Mouse (Mus musculus): ENCODE results near the gene Snx8. TPM values are rescaled to one million over a fixed set of nuclear protein-coding genes. Genes with fewer than 3 reads are reported as not detected.
"Not testable (repeated sequence)": the region's sequence is repeated elsewhere in the genome, so short reads cannot be mapped to it uniquely, and the experiment has no call there.

Gene Snx8
- polyA plus RNA-seq, 1 experiment: 1.0 TPM

- TF ChIP-seq GATA1 (IDR thresholded peaks at IDR 0.05; ENCODE audit: low read length) (no peak), TAL1 (IDR thresholded peaks at IDR 0.05; ENCODE audit: low read length) (no peak)
- peaks cover 10% of the 10 kb centered on the region for H3K4me1 ChIP-seq (ENCODE audit: control insufficient read depth)
These were observed 14.8 kb downstream of the Snx8 start for GRCm38 (mm10) chr5:140374226-140374625.

GRCm38 (mm10) chr5:140373711-140374110 lies 15.4 kb downstream of the Snx8 start:
- no peaks in the 10 kb centered on the region for H3K36me3 ChIP-seq (ENCODE audit: control insufficient read depth)
- H3K4me1 ChIP-seq (ENCODE audit: control insufficient read depth): peaks cover 15% of the 10 kb centered on the region
- H3K4me3 ChIP-seq (replicated peaks): no peak overlapping the region
- no peaks in the 10 kb centered on the region for H3K27me3 ChIP-seq (ENCODE audit: control insufficient read depth)
- no peaks in the 10 kb centered on the region for H3K9me3 ChIP-seq (ENCODE audit: control insufficient read depth, low read length)
- TF ChIP-seq TAL1 (IDR thresholded peaks at IDR 0.05; ENCODE audit: low read length): no peak
- no peak for TF ChIP-seq GATA1 (IDR thresholded peaks at IDR 0.05; ENCODE audit: low read length)

More at GRCm38 (mm10) chr5:140374226-140374625, 14.8 kb downstream of the Snx8 start:
- no peaks in the 10 kb centered on the region for H3K9me3 ChIP-seq (ENCODE audit: control insufficient read depth, low read length)
- no peak overlapping the region for H3K4me3 ChIP-seq (replicated peaks)
- H3K36me3 ChIP-seq (ENCODE audit: control insufficient read depth): no peaks in the 10 kb centered on the region
- H3K27me3 ChIP-seq (ENCODE audit: control insufficient read depth): no peaks in the 10 kb centered on the region

DNA sequence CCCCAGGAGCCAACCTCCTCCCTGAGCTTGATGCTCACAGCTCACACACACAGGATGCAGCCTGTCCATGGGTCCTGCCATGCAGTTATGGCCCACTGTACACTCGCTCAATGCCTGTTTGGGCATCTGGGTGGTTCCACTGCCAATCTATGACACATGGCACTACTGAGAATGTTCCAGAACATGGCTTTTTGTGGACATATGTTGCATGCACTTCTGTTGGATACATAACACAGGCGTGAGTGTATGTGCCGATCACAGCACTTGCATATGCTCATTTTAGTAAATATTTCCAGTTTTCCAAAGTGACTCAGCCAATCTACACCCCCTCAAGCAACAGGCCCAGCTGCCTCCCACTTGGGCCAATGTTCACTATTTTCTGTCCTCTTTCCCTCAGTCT lies 17.4 kb downstream of the Snx8 start:
- H3K4me1 ChIP-seq (ENCODE audit: control insufficient read depth): peaks cover 15% of the 10 kb centered on the region
- H3K9me3 ChIP-seq (ENCODE audit: control insufficient read depth, low read length): no peaks in the 10 kb centered on the region
- no peaks in the 10 kb centered on the region; the same call in 1 of the 2 replicates for H3K36me3 ChIP-seq (ENCODE audit: control insufficient read depth)
- TF ChIP-seq TAL1 (IDR thresholded peaks at IDR 0.05; ENCODE audit: low read length): no peak
- no peak for TF ChIP-seq GATA1 (IDR thresholded peaks at IDR 0.05; ENCODE audit: low read length)
- no peaks in the 10 kb centered on the region for H3K27me3 ChIP-seq (ENCODE audit: control insufficient read depth)
- H3K4me3 ChIP-seq (replicated peaks): no peak overlapping the region

DNA sequence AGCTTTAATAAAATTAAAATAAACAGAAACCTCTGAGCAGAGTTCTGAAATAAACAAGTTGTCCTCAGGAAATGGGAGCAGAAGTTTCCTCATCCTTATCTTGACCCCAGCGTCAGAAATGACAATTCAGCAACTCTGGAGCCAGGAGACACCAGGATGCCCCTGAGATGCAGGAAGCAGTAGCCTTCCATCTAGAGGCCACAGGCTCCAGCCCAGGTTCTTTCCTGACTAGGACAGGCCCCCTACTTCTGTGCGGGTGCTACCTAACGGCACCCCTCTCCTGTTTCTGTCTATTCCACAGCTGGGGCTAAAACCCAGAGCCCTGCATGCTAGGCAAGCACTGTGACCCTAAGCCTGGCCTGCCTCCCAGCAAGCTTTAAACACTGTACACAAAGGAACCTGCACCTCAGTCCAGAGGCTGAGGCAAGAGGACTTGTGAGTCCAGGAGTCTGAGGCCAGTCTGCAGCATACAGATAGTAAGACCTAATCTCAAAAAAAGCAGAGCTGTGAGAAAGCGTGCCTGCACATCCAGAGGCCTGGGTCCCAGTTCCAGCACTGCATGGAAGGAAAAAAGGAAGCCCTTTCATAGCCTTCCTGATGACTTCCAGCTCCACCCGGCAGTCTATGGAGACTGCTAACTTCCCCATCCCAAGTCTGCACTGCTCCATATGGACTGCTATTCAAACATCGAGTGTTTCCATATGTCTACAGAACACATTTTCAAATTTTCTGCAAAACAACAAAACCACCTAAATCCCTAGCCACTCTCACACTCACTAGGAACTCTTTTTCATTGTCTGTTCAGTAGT lies 18.4 kb downstream of the Snx8 start:
- no peak overlapping the region for H3K4me3 ChIP-seq (replicated peaks)
- no peaks in the 10 kb centered on the region; the same call in 1 of the 2 replicates for H3K36me3 ChIP-seq (ENCODE audit: control insufficient read depth)
- H3K27me3 ChIP-seq (ENCODE audit: control insufficient read depth): no peaks in the 10 kb centered on the region
- peaks cover 15% of the 10 kb centered on the region for H3K4me1 ChIP-seq (ENCODE audit: control insufficient read depth)
- no peaks in the 10 kb centered on the region for H3K9me3 ChIP-seq (ENCODE audit: control insufficient read depth, low read length)
- no peak for TF ChIP-seq GATA1 (IDR thresholded peaks at IDR 0.05; ENCODE audit: low read length)
- TF ChIP-seq TAL1 (IDR thresholded peaks at IDR 0.05; ENCODE audit: low read length): no peak

DNA sequence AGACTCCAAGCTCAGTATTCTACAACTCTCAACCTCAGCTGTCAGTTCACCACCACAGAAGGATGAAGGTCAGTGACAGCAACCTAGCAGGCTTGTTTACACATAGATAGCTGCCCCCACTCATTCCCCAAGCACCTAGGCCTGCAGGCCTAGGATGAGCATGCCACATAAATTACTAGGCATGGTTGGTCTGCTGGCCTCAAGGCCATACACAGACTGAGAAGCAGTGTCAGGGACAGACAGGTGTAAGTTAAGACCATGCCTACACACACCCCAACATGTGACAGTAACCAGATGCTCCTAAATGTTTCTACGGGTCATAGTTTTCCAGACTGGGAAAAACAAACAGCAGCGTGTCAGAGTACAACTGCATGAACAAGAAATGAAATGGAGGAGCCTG lies 19.6 kb downstream of the Snx8 start:
- Histone ChIP-seq H3K4me1 (ENCODE audit: control insufficient read depth) (peaks cover 15% of the 10 kb centered on the region), H3K36me3 (ENCODE audit: control insufficient read depth) (peaks cover 3% of the 10 kb centered on the region), H3K4me3 (replicated peaks) (no peak overlapping the region), H3K9me3 (ENCODE audit: control insufficient read depth, low read length) (no peaks in the 10 kb centered on the region), H3K27me3 (ENCODE audit: control insufficient read depth) (no peaks in the 10 kb centered on the region)
- no peak for TF ChIP-seq TAL1 (IDR thresholded peaks at IDR 0.05; ENCODE audit: low read length)
- no peak for TF ChIP-seq GATA1 (IDR thresholded peaks at IDR 0.05; ENCODE audit: low read length)

- no peak overlapping the region for H3K4me3 ChIP-seq (replicated peaks)
These were observed 20.1 kb downstream of the Snx8 start for GRCm38 (mm10) chr5:140368926-140369325.

GRCm38 (mm10) chr5:140368126-140368525 lies 20.9 kb downstream of the Snx8 start:
- not testable (repeated sequence) for H3K27me3 ChIP-seq (ENCODE audit: control insufficient read depth); H3K36me3 ChIP-seq (ENCODE audit: control insufficient read depth); H3K4me3 ChIP-seq (replicated peaks); H3K9me3 ChIP-seq (ENCODE audit: control insufficient read depth, low read length)
- peaks cover 14% of the 10 kb centered on the region for H3K4me1 ChIP-seq (ENCODE audit: control insufficient read depth)

More at GRCm38 (mm10) chr5:140368926-140369325, 20.1 kb downstream of the Snx8 start:
- H3K27me3 ChIP-seq (ENCODE audit: control insufficient read depth): no peaks in the 10 kb centered on the region
- peaks cover 3% of the 10 kb centered on the region for H3K36me3 ChIP-seq (ENCODE audit: control insufficient read depth)
- H3K9me3 ChIP-seq (ENCODE audit: control insufficient read depth, low read length): no peaks in the 10 kb centered on the region
- H3K4me1 ChIP-seq (ENCODE audit: control insufficient read depth): peaks cover 14% of the 10 kb centered on the region
- TF ChIP-seq TAL1 (IDR thresholded peaks at IDR 0.05; ENCODE audit: low read length): no peak
- TF ChIP-seq GATA1 (IDR thresholded peaks at IDR 0.05; ENCODE audit: low read length): no peak

DNA sequence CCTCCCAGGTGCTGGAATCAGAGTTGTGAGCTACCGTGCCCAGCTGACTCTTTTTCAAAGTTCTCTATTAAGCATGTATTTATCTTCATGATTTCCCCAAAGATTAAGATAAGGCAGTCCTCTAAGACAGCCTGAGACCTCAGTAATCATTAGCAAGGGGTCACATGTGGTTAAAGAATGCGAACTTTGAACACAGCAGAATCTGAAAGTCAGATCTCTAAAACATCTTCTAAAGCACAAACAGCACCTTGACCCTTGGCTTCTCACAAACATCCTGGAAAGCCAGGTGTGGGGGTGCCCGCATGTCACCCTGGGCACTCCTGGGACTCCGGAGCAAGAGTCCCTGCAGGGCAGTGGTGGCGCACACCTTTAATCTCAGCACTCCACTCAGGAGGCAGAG lies 24.6 kb downstream of the Snx8 start:
- peaks cover 4% of the 10 kb centered on the region; the same call in 1 of the 2 replicates for H3K9me3 ChIP-seq (ENCODE audit: control insufficient read depth, low read length)
- no peak for TF ChIP-seq GATA1 (IDR thresholded peaks at IDR 0.05; ENCODE audit: low read length)
- TF ChIP-seq TAL1 (IDR thresholded peaks at IDR 0.05; ENCODE audit: low read length): no peak
- H3K27me3 ChIP-seq (ENCODE audit: control insufficient read depth): no peaks in the 10 kb centered on the region
- H3K4me3 ChIP-seq (replicated peaks): no peak overlapping the region
- peaks cover 5% of the 10 kb centered on the region; the same call in 1 of the 2 replicates for H3K4me1 ChIP-seq (ENCODE audit: control insufficient read depth)
- H3K36me3 ChIP-seq (ENCODE audit: control insufficient read depth): peaks cover 14% of the 10 kb centered on the region

DNA sequence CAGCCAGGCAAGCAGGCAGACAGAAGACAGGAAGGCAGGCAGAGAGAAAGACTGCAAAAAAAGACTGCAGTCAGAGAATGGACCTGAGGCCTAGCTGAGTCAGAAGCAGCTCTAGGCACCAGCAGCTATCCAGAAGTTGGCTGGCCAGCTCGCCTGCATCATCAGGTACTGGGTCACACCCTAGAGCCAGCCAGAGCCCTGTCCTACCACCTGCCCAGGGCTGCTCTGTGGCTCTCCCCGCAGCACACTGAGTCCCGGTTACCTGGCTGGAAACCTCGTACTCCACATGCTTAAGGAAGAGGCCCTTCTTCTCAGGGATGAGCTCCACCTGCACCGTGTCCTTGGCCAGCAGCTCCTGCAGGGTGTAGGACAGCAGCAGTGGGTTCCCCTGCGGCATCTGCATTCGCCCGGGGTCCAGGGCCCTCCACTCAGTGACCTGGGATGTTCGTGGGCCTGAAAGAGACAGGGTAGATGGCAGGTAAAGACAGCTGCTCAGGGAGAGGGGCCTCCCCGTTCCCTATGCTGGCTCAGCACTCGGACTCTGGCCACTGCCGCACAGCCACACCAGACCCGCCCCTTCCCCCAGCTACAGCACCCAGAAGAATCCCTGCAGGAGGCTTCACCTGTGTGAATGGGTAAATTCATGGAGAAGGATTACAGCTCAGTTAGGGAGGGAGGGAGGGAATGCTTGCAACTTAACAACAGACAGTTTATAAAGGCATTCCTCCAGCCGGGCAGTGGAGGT lies 29.0 kb downstream of the Snx8 start:
- peaks cover 48% of the 10 kb centered on the region for H3K36me3 ChIP-seq (ENCODE audit: control insufficient read depth)

More for the DNA sequence above, 29.0 kb downstream of the Snx8 start:
- Histone ChIP-seq H3K27me3 (ENCODE audit: control insufficient read depth) (no peaks in the 10 kb centered on the region), H3K4me3 (replicated peaks) (no peak overlapping the region), H3K4me1 (ENCODE audit: control insufficient read depth) (no peaks in the 10 kb centered on the region; the same call in 1 of the 2 replicates), H3K9me3 (ENCODE audit: control insufficient read depth, low read length) (peaks cover 4% of the 10 kb centered on the region; the same call in 1 of the 2 replicates)
- TF ChIP-seq TAL1 (IDR thresholded peaks at IDR 0.05; ENCODE audit: low read length) (no peak), GATA1 (IDR thresholded peaks at IDR 0.05; ENCODE audit: low read length) (no peak)

Data from erythroblast, embryonic 14.5 days (primary cell).